Mouse (Mus musculus) testis, adult 2 months (tissue): ENCODE results near the gene Arpin. TPM values are rescaled to one million over a fixed set of nuclear protein-coding genes. Genes with fewer than 3 reads are reported as not detected.

Experiments
- H3K27ac ChIP-seq: fragments of 200-500 bp; 2 replicates; pipeline ENCODE4 v1.5.1; 2012; ENCODE audit warnings: low read depth, low read length; ENCODE audit not compliant: control insufficient read depth, insufficient read depth
- H3K27me3 ChIP-seq: fragments of 200-500 bp; 2 replicates; pipeline ENCODE4 v1.6.1; 2012; ENCODE audit warnings: mild to moderate bottlenecking, low read length, moderate library complexity; ENCODE audit not compliant: control insufficient read depth, insufficient read depth
- H3K36me3 ChIP-seq: fragments of 200-500 bp; 2 replicates; pipeline ENCODE4 v1.6.1; 2012; ENCODE audit warnings: mild to moderate bottlenecking, low read length; ENCODE audit not compliant: control insufficient read depth, insufficient read depth
- H3K4me1 ChIP-seq: fragments of 200-500 bp; 2 replicates; pipeline ENCODE4 v1.6.1; 2012; ENCODE audit warnings: low read length; ENCODE audit not compliant: control insufficient read depth, insufficient read depth
- H3K4me3 ChIP-seq: fragments of 200-500 bp; 2 replicates; pipeline ENCODE4 v1.5.1; 2012; ENCODE audit warnings: low read depth, mild to moderate bottlenecking, low read length, moderate library complexity, mixed read lengths; ENCODE audit not compliant: control insufficient read depth
- CTCF ChIP-seq: fragments of 200-500 bp; IDR thresholded peaks from 2 replicates; pipeline ENCODE4 v1.5.1; 2012; ENCODE audit warnings: low read depth, mild to moderate bottlenecking, inconsistent platforms, low read length, moderate library complexity; ENCODE audit not compliant: control insufficient read depth, insufficient read depth, insufficient replicate concordance
- POLR2A ChIP-seq: fragments of 200-500 bp; IDR thresholded peaks from 2 replicates; pipeline ENCODE4 v1.6.1; 2012; ENCODE audit warnings: low read depth, mild to moderate bottlenecking, inconsistent platforms, low read length, moderate library complexity; ENCODE audit not compliant: control insufficient read depth
- polyA plus RNA-seq: library from polyadenylated mRNA; depleted of rRNA; stranded (reverse); fragments of >200 nt; gene quantifications from 2 replicates; pipeline ENCODE4 v1.2.3, GENCODE M21; 2012; rRNA removed

Arpin gene
- polyA plus RNA-seq, 1 experiment: 0.51 TPM

DNA sequence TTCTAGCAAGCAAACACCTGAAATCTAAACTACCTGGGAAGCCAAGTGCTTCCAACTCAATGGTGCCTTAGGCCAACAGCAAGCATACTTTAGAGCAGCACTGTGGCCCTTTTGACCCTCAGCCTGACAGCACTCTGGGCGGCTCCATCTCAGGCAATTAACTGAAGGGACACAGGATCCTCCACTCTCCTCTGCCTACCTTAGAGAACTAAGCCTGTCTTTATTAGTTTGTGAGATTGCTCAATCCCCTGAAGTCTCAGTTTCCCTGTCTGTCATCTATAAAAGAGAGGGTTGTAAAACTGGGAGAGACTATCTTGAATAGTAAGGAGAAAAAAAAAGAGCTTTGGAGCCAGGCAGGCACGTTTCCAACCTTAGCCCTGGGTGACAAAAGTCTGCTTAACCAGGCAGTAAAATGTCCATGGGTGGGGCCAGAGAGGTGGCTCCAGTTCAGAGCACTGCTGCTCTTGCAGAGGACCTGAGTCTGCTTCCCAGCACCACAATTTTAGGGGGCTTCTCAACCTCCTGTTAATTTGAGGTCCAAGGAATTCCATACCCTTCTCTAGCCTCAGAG is 56.6 kb downstream of the Arpin start:
- Histone ChIP-seq H3K4me3 (no peak overlapping the region), H3K36me3 (no peaks in the 10 kb centered on the region), H3K4me1 (no peaks in the 10 kb centered on the region), H3K27me3 (no peaks in the 10 kb centered on the region), H3K27ac (no peak overlapping the region)
- TF ChIP-seq POLR2A (no peak), CTCF (no peak)

Other genes starting within 250 kb of the Arpin start
- 1.2 and 1.3 TPM in 2 replicates for gene Kif7, start 219.6 kb downstream of the Arpin start, polyA plus RNA-seq
- gene Plin1, start 202.5 kb downstream of the Arpin start, polyA plus RNA-seq: 3.2 and 4.9 TPM in 2 replicates
- 35.3 and 37.8 TPM in 2 replicates for gene Pex11a, start 192.2 kb downstream of the Arpin start, polyA plus RNA-seq
- gene Wdr93, start 192.2 kb downstream of the Arpin start, polyA plus RNA-seq: 34.4 and 36.9 TPM in 2 replicates
- 101 and 134 TPM in 2 replicates for gene Mesp1, start 141.6 kb downstream of the Arpin start, polyA plus RNA-seq
- gene Mesp2, start 124.6 kb downstream of the Arpin start, polyA plus RNA-seq: 6.4 and 7.0 TPM in 2 replicates
- gene Anpep, start 74.3 kb downstream of the Arpin start, polyA plus RNA-seq: 1.7 and 2.3 TPM in 2 replicates
- 5.6 and 6.3 TPM in 2 replicates for gene Ap3s2, start 14.7 kb downstream of the Arpin start, polyA plus RNA-seq
- gene Zfp710, start 89.5 kb upstream of the Arpin start, polyA plus RNA-seq: 3.8 and 5.1 TPM in 2 replicates
- gene Idh2, start 180.0 kb upstream of the Arpin start, polyA plus RNA-seq: 9.6 and 11.2 TPM in 2 replicates